Mouse (Mus musculus): ENCODE data around the gene Apbb2. TPM values are rescaled to one million over a fixed set of nuclear protein-coding genes. Genes with fewer than 3 reads are reported as not detected.

Gene Apbb2
- polyA plus RNA-seq (2015; fragmentation: Nextera tagmentation; extraction: Ambion mirVana) = 40.8 and 49.0 TPM in 2 replicates

DNA sequence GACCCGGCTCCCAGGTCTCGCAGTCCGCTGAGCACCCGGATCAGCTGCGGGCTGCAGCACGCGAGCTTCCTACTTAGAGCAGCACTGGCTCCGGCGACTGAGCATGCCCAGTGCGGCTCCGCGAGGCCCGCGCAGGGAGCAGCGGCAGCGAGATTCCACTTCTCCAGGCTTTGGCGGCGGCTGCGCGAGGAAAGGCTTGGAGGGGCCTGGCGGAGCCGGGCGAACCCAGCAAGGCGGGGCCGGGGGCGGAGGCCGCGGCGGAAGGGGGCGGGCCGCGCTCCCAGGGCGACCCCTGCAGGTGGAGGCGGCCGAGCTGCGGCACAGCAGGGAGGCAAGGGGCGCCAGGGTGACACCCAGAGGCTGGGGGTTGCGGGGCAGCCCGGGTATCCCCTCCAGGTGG, at the start of gene Apbb2:
Apbb2 (minus strand) TSS at position 188 of the 400 bp plus-strand sequence.

DNA sequence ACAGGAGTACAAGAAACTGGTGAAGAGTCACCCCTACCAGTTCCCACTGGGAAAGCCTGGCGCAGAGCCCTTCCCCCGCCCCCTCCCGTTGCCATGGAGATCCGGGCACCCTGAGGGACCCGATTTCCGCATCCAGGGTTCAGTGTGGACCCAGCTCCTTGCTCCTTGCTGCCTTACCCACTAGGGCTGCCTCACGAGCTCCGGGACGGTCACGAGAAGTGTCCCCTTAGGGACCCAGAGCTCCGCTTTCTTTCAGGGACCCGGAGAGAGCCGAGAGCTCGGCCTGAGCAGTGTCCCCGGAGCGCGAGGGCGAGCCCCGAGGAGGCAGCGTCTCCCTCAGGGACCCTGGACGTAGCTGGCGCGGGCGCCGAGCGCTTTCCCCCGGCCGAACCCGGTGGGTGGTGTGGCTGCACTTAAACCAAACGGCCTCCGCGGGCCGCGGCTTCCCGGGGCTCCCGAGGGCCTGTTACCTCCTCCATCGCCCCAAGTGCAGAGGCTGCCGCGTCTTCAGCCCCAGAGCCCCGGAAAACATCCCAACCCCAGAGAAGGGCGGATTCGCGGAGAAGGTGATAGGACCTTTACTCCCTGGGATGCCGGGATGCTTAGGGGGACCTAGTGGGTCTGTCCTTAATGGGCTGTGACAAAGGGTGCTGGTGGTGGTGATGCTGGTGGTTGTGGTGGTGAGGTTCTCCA, 358.7 kb downstream of the Apbb2 start, which contains the start of gene Nsun7:
Nsun7 (plus strand) TSS at position 142 of the 693 bp plus-strand sequence.

Other genes starting within 250 kb of the Apbb2 start
- gene Uchl1, start 57.3 kb upstream of the Apbb2 start, polyA plus RNA-seq (2015; fragmentation: Nextera tagmentation; extraction: Ambion mirVana) = 352 and 736 TPM in 2 replicates
- 22.1 and 58.0 TPM in 2 replicates for gene Limch1, start 127.0 kb upstream of the Apbb2 start, polyA plus RNA-seq (2015; fragmentation: Nextera tagmentation; extraction: Ambion mirVana)

Measured in adrenal gland, postnatal 0 days (tissue).